Mouse (Mus musculus) heart, adult 2 months (tissue): ENCODE results near the gene Dcakd. TPM values are rescaled to one million over a fixed set of nuclear protein-coding genes. Genes with fewer than 3 reads are reported as not detected.
"Not testable (repeated sequence)": the region's sequence is repeated elsewhere in the genome, so short reads cannot be mapped to it uniquely, and the experiment has no call there.

Experiments
- DNase-seq, 2 experiments: peaks; one replicate each; pipeline ENCODE4 v3.0.0; 2021
- H3K27ac ChIP-seq: fragments of 200-600 bp; 2 replicates; pipeline ENCODE4 v1.8.1; 2022
- H3K27me3 ChIP-seq: fragments of 200-500 bp; 2 replicates; pipeline ENCODE4 v1.6.1; 2012; ENCODE audit warnings: mild to moderate bottlenecking, low read length, inconsistent platforms, mixed read lengths; ENCODE audit not compliant: control insufficient read depth, insufficient read depth
- H3K36me3 ChIP-seq: fragments of 200-500 bp; 2 replicates; pipeline ENCODE4 v1.6.1; 2012; ENCODE audit warnings: low read length, inconsistent platforms; ENCODE audit not compliant: control insufficient read depth, insufficient read depth
- H3K4me1 ChIP-seq: fragments of 200-500 bp; 2 replicates; pipeline ENCODE4 v1.6.1; 2011; ENCODE audit warnings: low read length; ENCODE audit not compliant: control insufficient read depth, insufficient read depth
- H3K4me3 ChIP-seq: fragments of 200-600 bp; 2 replicates; pipeline ENCODE4 v1.8.1; 2022
- H3K79me2 ChIP-seq: fragments of 200-500 bp; replicated peaks from 2 replicates; pipeline ENCODE4 v1.6.1; 2012; ENCODE audit warnings: mild to moderate bottlenecking, inconsistent platforms, low read length, moderate library complexity, mixed read lengths; ENCODE audit not compliant: control insufficient read depth, insufficient read depth
- H3K9ac ChIP-seq: fragments of 200-500 bp; 2 replicates; pipeline ENCODE4 v1.6.1; 2012; ENCODE audit warnings: low read depth, mild to moderate bottlenecking, control low read depth, inconsistent platforms, low read length, mixed read lengths
- CTCF ChIP-seq: fragments of 200-600 bp; IDR thresholded peaks from 2 replicates; pipeline ENCODE4 v1.8.1; 2022; ENCODE audit warnings: antibody characterized with exemption, mild to moderate bottlenecking, moderate library complexity
- EP300 ChIP-seq: fragments of 200-500 bp; IDR thresholded peaks from 2 replicates; pipeline ENCODE4 v1.6.1; 2011; ENCODE audit warnings: low read depth, low read length, control low read depth; ENCODE audit not compliant: insufficient read depth
- POLR2A ChIP-seq: fragments of 200-500 bp; IDR thresholded peaks from 2 replicates; pipeline ENCODE4 v1.6.1; 2011; ENCODE audit warnings: mild to moderate bottlenecking, low read depth, low read length, control low read depth; ENCODE audit not compliant: insufficient read depth
- WGBS: fragments of 180-500 bp; shearing (Covaris S2); methylation state at CpG from one replicate; pipeline ENCODE4 v1.1.7; 2018; 5-methylcytosine and 5-hydroxymethylcytosine counted together
- intact Hi-C: fragments of 180-260 bp; cut with DNase I; formaldehyde crosslinking; loops from one replicate; pipeline ENCODE4 v1.15.1; 2025
- polyA plus RNA-seq: library from polyadenylated mRNA; depleted of rRNA; stranded (reverse); fragments of >200 nt; gene quantifications from 2 replicates; pipeline ENCODE4 v1.2.3, GENCODE M21; 2012
- total RNA-seq, 2 experiments: library from RNA; stranded (reverse); gene quantifications; 2 replicates each; pipeline ENCODE4 v1.2.3; 2021

The Dcakd gene
- total and polyA plus RNA-seq, 3 experiments, result 69.3 to 122 (median 75.0) TPM

- no peaks in the 10 kb centered on the region for H3K79me2 ChIP-seq
- no peaks in the 10 kb centered on the region for H3K27me3 ChIP-seq
- intact Hi-C loops, result loop anchor here (5.0 kb wide), 1 partner anchor 1436 kb away; no protein-coding TSS in a partner anchor
- TF ChIP-seq CTCF, result no peak
- TF ChIP-seq POLR2A, result no peak
- no peak for TF ChIP-seq EP300
- H3K9ac ChIP-seq, result no peak overlapping the region
- peak in 1 of 2 experiments; percentile 49 for DNase-seq
- H3K27ac ChIP-seq, result no peak overlapping the region
- H3K4me1 ChIP-seq, result no peaks in the 10 kb centered on the region
- 32% methylated on average over 6 of the region's 6 CpGs for WGBS
- H3K36me3 ChIP-seq, result no peaks in the 10 kb centered on the region
- H3K4me3 ChIP-seq, result no peak overlapping the region
Observed at GRCm38 (mm10) chr11:102978052-102978666, 50.0 kb downstream of the Dcakd start.

- H3K36me3 ChIP-seq, H3K4me1 ChIP-seq, H3K27me3 ChIP-seq, DNase-seq, H3K9ac ChIP-seq, H3K27ac ChIP-seq, H3K79me2 ChIP-seq, H3K4me3 ChIP-seq: not testable (repeated sequence)
- intact Hi-C loops, result loop anchor here (5.0 kb wide), 1 partner anchor 1434 kb away; no protein-coding TSS in a partner anchor
- 85% methylated on average over 9 of the region's 9 CpGs for WGBS
Observed at GRCm38 (mm10) chr11:102975966-102976365, 52.2 kb downstream of the Dcakd start.

DNA sequence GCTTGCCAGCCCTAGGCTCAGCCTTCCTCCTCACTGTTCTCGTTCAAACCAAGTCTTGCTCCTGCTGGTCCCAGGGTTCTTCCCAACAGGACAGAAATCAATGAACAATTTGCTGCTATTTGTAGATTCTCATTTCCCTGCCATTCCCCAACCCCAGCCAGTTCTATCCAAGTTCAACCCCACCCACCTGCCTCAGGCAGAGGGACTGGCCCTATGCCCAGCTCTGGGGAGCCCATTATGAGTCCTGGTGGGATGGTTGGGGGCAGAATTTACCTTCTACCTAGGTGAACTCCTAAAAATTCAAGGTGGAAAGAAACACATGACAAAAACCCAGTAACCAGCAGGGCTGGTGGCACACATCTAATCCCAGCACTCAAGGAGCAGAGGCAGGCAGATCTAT, 55.8 kb downstream of the Dcakd start:
- intact Hi-C loops, result no loop called here
- WGBS, result 52% methylated on average over 1 of the region's 1 CpGs

GRCm38 (mm10) chr11:102971604-102972003, 56.5 kb downstream of the Dcakd start:
- H3K4me1 ChIP-seq, result no peaks in the 10 kb centered on the region
- intact Hi-C loops, result no loop called here
- H3K27me3 ChIP-seq, result no peaks in the 10 kb centered on the region
- TF ChIP-seq POLR2A (no peak), EP300 (no peak), CTCF (no peak)
- no peaks in the 10 kb centered on the region for H3K79me2 ChIP-seq
- H3K9ac ChIP-seq, result no peak overlapping the region
- no peaks in the 10 kb centered on the region for H3K36me3 ChIP-seq
- DNase-seq, result no peak
- no peak overlapping the region for H3K27ac ChIP-seq
- no peak overlapping the region for H3K4me3 ChIP-seq
- 26% methylated on average over 5 of the region's 5 CpGs for WGBS

More for the DNA sequence above, 55.8 kb downstream of the Dcakd start:
- Histone ChIP-seq H3K4me3 (no peak overlapping the region), H3K79me2 (no peaks in the 10 kb centered on the region), H3K27ac (no peak overlapping the region), H3K9ac (no peak overlapping the region), H3K27me3 (no peaks in the 10 kb centered on the region), H3K36me3 (no peaks in the 10 kb centered on the region), H3K4me1 (no peaks in the 10 kb centered on the region)
- no peak for TF ChIP-seq POLR2A
- no peak for TF ChIP-seq EP300
- no peak for TF ChIP-seq CTCF
- no peak for DNase-seq

DNA sequence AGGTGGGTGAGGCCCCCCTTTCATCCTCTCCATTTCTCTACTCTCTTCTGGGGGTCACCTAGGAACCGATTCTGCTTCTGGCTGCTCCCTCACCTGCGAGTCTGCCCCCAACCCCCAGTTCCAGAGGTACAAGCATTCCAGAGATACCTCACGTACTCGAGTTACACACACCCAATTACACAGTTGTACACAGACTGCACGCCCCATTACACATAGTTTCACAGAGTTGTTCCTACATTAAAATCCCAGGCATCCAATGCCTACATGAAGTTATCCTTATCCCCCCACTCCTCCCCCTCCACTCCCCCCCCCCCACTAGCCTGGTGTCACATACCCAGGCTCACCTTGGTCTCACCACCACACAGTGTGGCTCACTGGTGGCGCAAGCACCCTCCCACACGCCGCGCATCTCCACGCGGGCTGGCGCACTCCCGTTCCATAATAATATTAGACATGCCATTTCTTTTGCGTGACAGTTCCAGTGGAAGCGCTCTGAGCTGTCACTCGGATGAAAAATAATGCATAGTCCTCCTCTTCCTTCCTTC, 63.5 kb downstream of the Dcakd start:
- TF ChIP-seq POLR2A (no peak), CTCF (no peak), EP300 (no peak)
- H3K27ac ChIP-seq, result no peak overlapping the region
- WGBS, result 76% methylated on average over 16 of the region's 16 CpGs
- no peak overlapping the region for H3K9ac ChIP-seq
- intact Hi-C loops, result no loop called here
- no peaks in the 10 kb centered on the region; the same call in none of the 2 replicates for H3K27me3 ChIP-seq
- H3K4me1 ChIP-seq, result no peaks in the 10 kb centered on the region
- H3K36me3 ChIP-seq, result no peaks in the 10 kb centered on the region
- no peak for DNase-seq
- H3K79me2 ChIP-seq, result no peaks in the 10 kb centered on the region
- no peak overlapping the region for H3K4me3 ChIP-seq

DNA sequence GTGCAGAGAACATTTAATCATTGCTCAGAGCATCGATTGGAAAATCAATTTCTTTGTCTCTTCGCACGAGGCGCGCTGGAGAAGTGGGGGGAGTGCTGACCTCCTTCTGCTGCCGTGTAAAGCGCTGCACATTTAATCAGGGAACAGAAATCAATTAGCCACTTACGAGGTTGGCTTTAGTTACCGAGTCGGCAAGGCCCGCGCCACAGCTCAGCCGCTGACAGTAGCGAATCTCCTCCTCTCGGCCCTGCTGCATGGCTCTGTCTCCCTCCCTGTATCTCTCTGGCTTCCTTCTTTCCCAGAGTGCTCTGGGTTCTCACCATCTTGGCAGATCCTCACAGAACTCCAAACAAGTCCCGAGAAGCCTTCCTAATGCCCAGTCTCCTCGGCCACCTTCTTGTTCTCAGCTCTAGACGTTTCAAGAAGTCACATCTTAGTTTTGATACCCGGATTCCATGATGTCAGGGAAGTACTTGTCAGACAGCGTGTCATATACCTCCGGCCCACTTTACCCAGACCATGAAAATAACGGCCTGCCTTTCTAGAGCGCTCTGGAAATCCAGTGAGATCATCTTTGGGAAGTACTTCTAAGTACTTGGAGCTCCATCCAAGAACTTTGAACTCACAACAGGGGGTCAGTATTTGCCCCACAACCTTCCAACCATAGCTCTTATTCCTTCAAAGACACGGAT, 64.1 kb downstream of the Dcakd start:
- H3K27me3 ChIP-seq, result no peaks in the 10 kb centered on the region; the same call in none of the 2 replicates
- intact Hi-C loops, result no loop called here
- no peak overlapping the region for H3K4me3 ChIP-seq
- H3K36me3 ChIP-seq, result no peaks in the 10 kb centered on the region
- 28% methylated on average over 24 of the region's 24 CpGs for WGBS
- no peaks in the 10 kb centered on the region for H3K79me2 ChIP-seq
- no peak overlapping the region for H3K9ac ChIP-seq
- no peak overlapping the region for H3K27ac ChIP-seq
- H3K4me1 ChIP-seq, result no peaks in the 10 kb centered on the region
- no peak for DNase-seq
- no peak for TF ChIP-seq POLR2A
- TF ChIP-seq CTCF, result no peak
- TF ChIP-seq EP300, result no peak
